Mouse (Mus musculus): ENCODE measurements at regions not wholly inside any gene's neighbourhood (a gene's known extent, or its start where the extent isn't known, plus 50 kb on each side); places are given as distances from the start of the nearest gene placed in this dataset.

DNA sequence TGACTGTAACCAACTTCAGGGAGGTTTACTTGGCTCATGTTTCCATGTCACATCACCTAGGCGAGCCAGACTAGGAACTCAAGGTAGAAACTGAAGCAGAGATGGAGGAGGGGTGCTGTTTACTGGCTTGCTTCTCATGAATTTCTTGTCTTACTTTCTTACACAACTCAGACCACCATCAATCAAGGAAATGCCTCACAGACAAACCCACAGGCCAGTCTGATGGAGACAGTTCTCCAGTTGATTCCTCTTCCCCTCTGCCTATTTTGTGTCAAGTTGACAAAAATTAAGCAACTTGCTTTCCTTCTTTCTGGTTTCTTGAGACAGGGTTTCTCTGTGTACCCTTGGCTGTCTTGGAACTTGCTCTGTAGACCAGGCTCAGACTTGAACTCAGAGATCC is 83.8 kb upstream of the Phip start:
- in situ Hi-C loops (cut with MboI, MseI) = loop anchor here (25.0 kb wide), 1 partner anchor 1847 kb away; no protein-coding TSS in a partner anchor

DNA sequence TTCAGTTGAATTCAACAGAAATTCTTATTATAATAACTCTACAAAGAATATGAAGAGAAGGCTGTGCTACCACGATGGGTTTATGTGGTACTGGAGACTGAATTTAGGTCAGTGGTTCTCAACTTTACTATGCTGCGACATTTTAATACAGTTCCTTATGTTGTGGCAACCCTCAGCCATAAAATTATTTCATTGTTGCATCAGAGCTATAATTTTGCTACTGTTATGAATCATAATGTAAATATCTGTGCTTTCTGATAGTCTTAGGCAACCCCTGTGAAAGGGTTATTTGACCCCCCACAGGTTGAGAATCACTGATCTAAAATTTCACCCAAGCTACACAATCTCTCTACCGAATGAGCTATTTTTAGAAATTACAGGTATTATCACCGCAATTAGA is 80.9 kb upstream of the Phip start:
- in situ Hi-C loops (cut with MboI, MseI) = loop anchor here (25.0 kb wide), 1 partner anchor 1844 kb away; no protein-coding TSS in a partner anchor

DNA sequence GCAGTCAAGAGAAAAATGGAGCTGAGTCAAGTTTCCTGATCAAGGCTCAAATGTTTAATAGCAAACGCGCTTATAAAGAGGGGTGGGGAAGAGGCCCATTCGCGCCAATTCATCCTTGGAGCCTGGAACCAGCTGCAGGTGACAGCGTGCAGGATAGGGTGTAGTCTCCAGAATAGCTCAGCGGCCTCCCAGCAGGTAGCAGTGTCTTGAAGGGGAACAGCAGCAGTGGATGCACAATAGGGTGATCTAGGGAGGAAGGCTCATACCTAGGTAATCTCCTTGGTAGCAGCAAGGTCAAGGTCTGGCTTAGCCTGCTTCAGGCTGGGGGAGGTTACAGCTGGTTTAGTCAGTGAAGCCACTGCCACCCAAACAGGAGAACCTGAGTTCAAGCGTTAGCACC is 76.3 kb upstream of the Phip start:
- in situ Hi-C loops (cut with MboI, MseI) = loop anchor here (25.0 kb wide), 1 partner anchor 1839 kb away; no protein-coding TSS in a partner anchor

DNA sequence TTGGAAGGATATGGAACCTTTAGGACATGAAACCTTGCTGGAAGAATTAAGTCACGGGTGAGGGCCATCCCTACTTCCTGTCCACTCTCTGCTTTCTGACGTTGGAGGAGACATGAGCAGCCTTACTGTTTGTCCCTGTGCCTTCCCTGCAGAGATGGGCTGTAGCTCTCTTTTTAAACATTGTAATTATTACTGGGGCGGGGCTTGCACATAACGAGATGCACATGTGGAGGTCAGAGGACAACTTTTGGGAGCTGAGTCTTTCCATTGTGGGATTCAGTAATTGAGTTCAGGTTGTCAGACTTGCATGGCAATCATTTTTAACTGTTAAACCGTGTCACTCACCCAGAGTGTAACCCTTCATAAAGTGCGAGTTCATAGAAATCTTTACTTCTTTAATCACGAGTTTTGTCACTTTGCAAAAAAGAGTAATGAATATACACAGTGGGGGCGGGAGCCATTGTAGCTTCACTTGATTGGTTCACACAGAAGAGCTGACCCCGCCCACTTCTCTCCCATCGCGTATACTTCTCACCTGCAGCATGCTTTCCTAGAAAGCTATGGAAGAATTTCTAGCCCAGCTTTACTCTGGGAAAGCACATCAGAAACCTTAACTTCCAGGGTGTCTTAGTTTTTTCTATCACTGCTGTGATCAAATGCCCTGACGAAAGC is 72.4 kb upstream of the Phip start:
- in situ Hi-C loops (cut with MboI, MseI) = no loop called here

DNA sequence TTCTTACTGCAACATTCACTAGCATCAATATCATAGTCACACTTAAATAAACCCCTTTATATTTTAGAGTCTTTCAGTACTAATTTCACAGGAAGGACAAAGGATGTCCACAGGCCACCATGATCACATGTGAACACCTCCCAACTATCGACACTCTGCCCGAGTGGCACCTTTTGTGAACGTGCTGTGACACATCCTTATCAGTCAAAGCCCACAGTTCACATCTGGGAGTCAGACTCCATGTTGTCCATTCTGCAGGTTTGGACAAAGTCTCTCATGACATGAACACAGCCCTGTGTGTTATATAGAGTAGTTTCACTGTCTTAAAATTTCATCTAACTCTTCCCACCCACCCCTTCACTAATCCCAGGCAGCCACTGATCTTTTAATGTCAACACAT is 70.7 kb upstream of the Phip start:
- in situ Hi-C loops (cut with MboI, MseI) = no loop called here

DNA sequence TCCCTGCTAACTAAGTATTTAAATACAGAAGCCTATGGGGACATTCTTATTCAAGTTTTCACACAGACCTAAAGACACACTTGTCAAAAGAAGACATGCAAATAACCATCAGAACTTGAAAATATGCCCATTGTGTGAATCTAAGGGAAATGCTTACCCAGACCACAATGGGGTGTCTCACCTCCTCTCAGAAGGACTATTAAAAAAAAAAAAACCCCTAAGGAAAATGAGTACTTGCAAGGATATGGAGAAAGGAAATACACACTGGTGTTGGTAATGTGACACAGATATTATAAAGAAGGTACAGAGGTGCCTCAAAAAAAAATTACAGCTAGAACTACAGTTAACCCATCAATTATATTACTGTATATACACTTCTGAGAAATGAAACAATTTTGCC is 68.5 kb upstream of the Phip start:
- in situ Hi-C loops (cut with MboI, MseI) = no loop called here

DNA sequence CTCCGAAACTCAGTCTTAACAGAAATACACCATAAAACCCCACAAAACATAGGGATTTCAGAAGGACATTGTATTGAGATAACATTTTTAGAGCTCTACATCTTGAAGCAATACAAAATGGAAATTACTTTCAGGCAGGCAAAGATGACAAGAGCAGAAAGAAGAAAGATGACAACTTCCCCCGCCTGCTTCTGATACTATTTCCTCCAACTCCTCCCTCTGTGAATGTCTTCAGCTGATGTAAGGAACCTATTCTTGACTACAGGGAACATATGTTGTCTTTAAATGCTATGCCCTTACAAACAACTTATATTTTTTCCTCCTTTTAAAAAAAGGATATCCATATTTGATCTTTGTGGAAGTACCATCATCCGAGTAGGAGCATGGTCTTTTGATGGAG is 66.0 kb upstream of the Phip start:
- in situ Hi-C loops (cut with MboI, MseI) = no loop called here

DNA sequence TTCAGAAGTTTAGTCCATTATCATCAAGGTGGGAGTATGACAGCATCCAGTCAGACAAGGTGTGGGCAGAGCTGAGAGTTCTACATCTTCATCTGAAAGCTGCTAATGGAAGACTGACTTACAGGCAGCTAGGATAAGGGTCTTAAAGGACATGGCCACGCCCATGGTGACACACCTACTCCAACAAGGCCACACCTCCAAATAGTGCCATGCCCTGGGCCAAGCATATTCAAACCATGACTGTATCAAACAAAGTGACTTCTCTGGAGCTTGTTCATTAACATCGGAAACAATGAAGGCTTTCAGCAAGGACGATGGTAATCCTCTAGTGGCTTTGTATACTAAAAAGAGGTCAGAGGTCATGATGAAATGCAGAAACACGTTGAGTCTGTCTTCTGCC is 65.4 kb upstream of the Phip start:
- in situ Hi-C loops (cut with MboI, MseI) = no loop called here

DNA sequence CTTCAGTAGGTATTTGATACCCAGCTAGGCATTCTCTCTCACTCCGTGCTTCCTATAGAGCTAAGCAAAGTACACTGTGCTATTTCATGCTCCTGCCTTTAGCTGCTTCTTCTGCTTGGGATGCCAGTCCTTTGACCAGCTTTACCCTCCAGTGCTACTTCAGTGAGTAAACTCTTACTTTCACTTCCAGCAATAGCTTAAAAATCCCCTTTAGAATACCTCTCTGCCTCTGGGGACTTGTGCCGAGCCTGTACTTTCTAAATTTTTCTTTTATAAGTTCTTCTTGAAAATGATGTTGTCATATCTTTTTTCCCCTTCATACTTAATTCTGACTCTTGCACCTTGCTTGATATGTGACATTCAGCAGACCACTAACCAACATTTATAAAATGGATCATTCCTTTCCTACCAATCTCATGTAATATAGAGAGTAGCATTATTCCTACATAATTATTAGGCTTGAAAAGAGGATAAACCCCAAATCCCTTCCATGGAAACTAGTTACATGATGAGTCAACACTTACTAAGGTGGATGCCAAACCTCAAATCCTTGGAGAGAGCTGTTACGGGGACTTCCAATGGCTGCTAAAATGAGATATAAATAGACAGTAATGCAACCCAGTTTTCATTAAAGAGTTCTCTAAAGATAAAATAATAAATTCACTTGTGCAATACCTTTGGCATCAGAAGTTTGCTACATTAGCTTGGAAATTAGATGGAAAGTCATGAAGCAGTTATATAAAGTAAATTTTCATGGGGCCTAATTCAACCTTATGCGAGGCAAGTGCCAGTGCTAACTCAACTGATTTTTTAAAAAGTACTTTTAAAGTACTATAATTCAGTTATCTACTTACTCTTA is 62.2 kb upstream of the Phip start:
- in situ Hi-C loops (cut with MboI, MseI) = no loop called here

All from T-helper 1 cell (primary cell).